Mouse (Mus musculus) intestine, embryonic 15.5 days (tissue): ENCODE data around the gene Irf4. TPM values are rescaled to one million over a fixed set of nuclear protein-coding genes. Genes with fewer than 3 reads are reported as not detected.

Experiments used
- ATAC-seq: fragments of 200-750 bp; cut with Nextera tagmentation; 2 replicates; pipeline ENCODE4 v1.8.0; 2017; ENCODE audit warnings: moderate TSS enrichment, moderate library complexity
- H3K27ac ChIP-seq: fragments of 300-500 bp; sonication (generic); 2 replicates; pipeline ENCODE4 v1.5.1; 2015; ENCODE audit warnings: mild to moderate bottlenecking, inconsistent platforms
- H3K27me3 ChIP-seq: fragments of 300-500 bp; sonication (generic); replicated peaks from 2 replicates; pipeline ENCODE4 v1.6.1; 2015; ENCODE audit warnings: inconsistent platforms
- H3K36me3 ChIP-seq: fragments of 300-500 bp; sonication (generic); 2 replicates; pipeline ENCODE4 v1.6.1; 2015; ENCODE audit warnings: inconsistent platforms
- H3K4me1 ChIP-seq: fragments of 300-500 bp; sonication (generic); replicated peaks from 2 replicates; pipeline ENCODE4 v1.6.1; 2015; ENCODE audit warnings: inconsistent platforms
- H3K4me2 ChIP-seq: fragments of 300-500 bp; sonication (generic); replicated peaks from 2 replicates; pipeline ENCODE4 v1.6.1; 2015; ENCODE audit warnings: mild to moderate bottlenecking, inconsistent platforms
- H3K4me3 ChIP-seq: fragments of 300-500 bp; sonication (generic); replicated peaks from 2 replicates; pipeline ENCODE4 v1.5.1; 2015; ENCODE audit warnings: inconsistent platforms
- H3K9ac ChIP-seq: fragments of 300-500 bp; sonication (generic); 2 replicates; pipeline ENCODE4 v1.6.1; 2015; ENCODE audit warnings: inconsistent platforms
- H3K9me3 ChIP-seq: fragments of 300-500 bp; sonication (generic); 2 replicates; pipeline ENCODE4 v1.6.1; 2016; ENCODE audit warnings: inconsistent platforms
- WGBS: fragments of 180-500 bp; shearing (Covaris S2); methylation state at CpG from one replicate; pipeline ENCODE4 v1.1.7; 2015; 5-methylcytosine and 5-hydroxymethylcytosine counted together
- polyA plus RNA-seq: library from polyadenylated mRNA; unstranded; fragments of >200 nt; fragmentation: Nextera tagmentation; extraction: Ambion mirVana; gene quantifications from 2 replicates; pipeline ENCODE4 v1.2.1, GENCODE M21; 2015

Gene Irf4
- polyA plus RNA-seq, 1 experiment from 2014 or later, result 0.18 TPM

- H3K27me3 ChIP-seq, result peaks cover 13% of the 10 kb centered on the region
- WGBS, result 75% methylated on average over 9 of the region's 9 CpGs
- no peak overlapping the region for H3K27ac ChIP-seq
- no peak overlapping the region for H3K9ac ChIP-seq
- no peaks in the 10 kb centered on the region for H3K9me3 ChIP-seq
- H3K4me3 ChIP-seq, result no peak overlapping the region
- no peak for ATAC-seq
- no peaks in the 10 kb centered on the region for H3K36me3 ChIP-seq
- H3K4me2 ChIP-seq, result no peak overlapping the region
- H3K4me1 ChIP-seq, result no peaks in the 10 kb centered on the region
Observed at GRCm38 (mm10) chr13:30755998-30756639, 7.1 kb downstream of the Irf4 start.

- Histone ChIP-seq H3K9ac (no peak overlapping the region), H3K4me2 (no peak overlapping the region), H3K9me3 (no peaks in the 10 kb centered on the region), H3K36me3 (no peaks in the 10 kb centered on the region), H3K4me1 (no peaks in the 10 kb centered on the region), H3K4me3 (no peak overlapping the region), H3K27ac (no peak overlapping the region), H3K27me3 (peaks cover 5% of the 10 kb centered on the region; the same call in 1 of the 2 replicates)
- 81% methylated on average over 14 of the region's 14 CpGs for WGBS
- ATAC-seq, result no peak
Observed at GRCm38 (mm10) chr13:30757264-30757900, 8.4 kb downstream of the Irf4 start.

GRCm38 (mm10) chr13:30758789-30759381 lies 9.9 kb downstream of the Irf4 start:
- H3K4me1 ChIP-seq, result no peaks in the 10 kb centered on the region
- no peak overlapping the region for H3K9ac ChIP-seq
- no peaks in the 10 kb centered on the region for H3K9me3 ChIP-seq
- H3K27ac ChIP-seq, result no peak overlapping the region
- 62% methylated on average over 11 of the region's 11 CpGs for WGBS
- no peak overlapping the region for H3K4me3 ChIP-seq
- no peak overlapping the region for H3K4me2 ChIP-seq
- H3K27me3 ChIP-seq, result no peaks in the 10 kb centered on the region
- no peak for ATAC-seq
- H3K36me3 ChIP-seq, result no peaks in the 10 kb centered on the region

- Histone ChIP-seq H3K36me3 (no peaks in the 10 kb centered on the region), H3K9me3 (no peaks in the 10 kb centered on the region), H3K27ac (no peak overlapping the region), H3K4me3 (no peak overlapping the region), H3K4me1 (no peaks in the 10 kb centered on the region), H3K4me2 (no peak overlapping the region), H3K27me3 (no peaks in the 10 kb centered on the region), H3K9ac (no peak overlapping the region)
- 74% methylated on average over 3 of the region's 3 CpGs for WGBS
- no peak for ATAC-seq
Observed at GRCm38 (mm10) chr13:30760374-30761090, 11.5 kb downstream of the Irf4 start.

- H3K4me3 ChIP-seq, result no peak overlapping the region
- H3K4me2 ChIP-seq, result no peak overlapping the region
- H3K9me3 ChIP-seq, result no peaks in the 10 kb centered on the region
- H3K36me3 ChIP-seq, result no peaks in the 10 kb centered on the region
- H3K4me1 ChIP-seq, result no peaks in the 10 kb centered on the region
- 80% methylated on average over 8 of the region's 8 CpGs for WGBS
- H3K9ac ChIP-seq, result no peak overlapping the region
- no peak for ATAC-seq
- no peaks in the 10 kb centered on the region for H3K27me3 ChIP-seq
- no peak overlapping the region for H3K27ac ChIP-seq
Observed at GRCm38 (mm10) chr13:30761151-30761631, 12.2 kb downstream of the Irf4 start.

GRCm38 (mm10) chr13:30762224-30762623 lies 13.2 kb downstream of the Irf4 start:
- H3K36me3 ChIP-seq, result no peaks in the 10 kb centered on the region
- no peak for ATAC-seq
- H3K27ac ChIP-seq, result no peak overlapping the region
- no peak overlapping the region for H3K4me3 ChIP-seq
- no peaks in the 10 kb centered on the region for H3K9me3 ChIP-seq
- no peaks in the 10 kb centered on the region for H3K27me3 ChIP-seq
- no peak overlapping the region for H3K4me2 ChIP-seq
- no peaks in the 10 kb centered on the region for H3K4me1 ChIP-seq
- 87% methylated on average over 4 of the region's 4 CpGs for WGBS
- H3K9ac ChIP-seq, result no peak overlapping the region

- Histone ChIP-seq H3K27me3 (no peaks in the 10 kb centered on the region), H3K9ac (no peak overlapping the region), H3K4me2 (no peak overlapping the region), H3K4me3 (no peak overlapping the region), H3K27ac (no peak overlapping the region), H3K9me3 (no peaks in the 10 kb centered on the region), H3K36me3 (no peaks in the 10 kb centered on the region), H3K4me1 (no peaks in the 10 kb centered on the region)
- ATAC-seq, result no peak
- 62% methylated on average over 8 of the region's 8 CpGs for WGBS
Observed at GRCm38 (mm10) chr13:30764014-30764740, 15.2 kb downstream of the Irf4 start.

- no peaks in the 10 kb centered on the region for H3K9me3 ChIP-seq
- H3K4me1 ChIP-seq, result no peaks in the 10 kb centered on the region
- ATAC-seq, result no peak
- no peak overlapping the region for H3K9ac ChIP-seq
- no peak overlapping the region for H3K4me3 ChIP-seq
- H3K36me3 ChIP-seq, result no peaks in the 10 kb centered on the region
- H3K4me2 ChIP-seq, result no peak overlapping the region
- 75% methylated on average over 5 of the region's 5 CpGs for WGBS
- H3K27me3 ChIP-seq, result no peaks in the 10 kb centered on the region
- H3K27ac ChIP-seq, result no peak overlapping the region
Observed at GRCm38 (mm10) chr13:30765906-30766305, 16.9 kb downstream of the Irf4 start.

- 88% methylated on average over 5 of the region's 5 CpGs for WGBS
- Histone ChIP-seq H3K9ac (no peak overlapping the region), H3K27ac (no peak overlapping the region), H3K4me3 (no peak overlapping the region), H3K4me1 (no peaks in the 10 kb centered on the region), H3K9me3 (no peaks in the 10 kb centered on the region), H3K36me3 (no peaks in the 10 kb centered on the region), H3K27me3 (no peaks in the 10 kb centered on the region), H3K4me2 (no peak overlapping the region)
- ATAC-seq, result no peak
Observed at GRCm38 (mm10) chr13:30766636-30767476, 17.8 kb downstream of the Irf4 start.

GRCm38 (mm10) chr13:30767477-30768127 lies 18.6 kb downstream of the Irf4 start:
- 80% methylated on average over 6 of the region's 6 CpGs for whole genome bisulfite sequencing
- H3K4me2 ChIP-seq, result no peak overlapping the region
- H3K4me3 ChIP-seq, result no peak overlapping the region
- no peak overlapping the region for H3K27ac ChIP-seq
- no peaks in the 10 kb centered on the region for H3K27me3 ChIP-seq
- H3K9me3 ChIP-seq, result no peaks in the 10 kb centered on the region
- no peak for ATAC-seq
- H3K9ac ChIP-seq, result no peak overlapping the region
- H3K36me3 ChIP-seq, result no peaks in the 10 kb centered on the region
- no peaks in the 10 kb centered on the region for H3K4me1 ChIP-seq

- H3K9ac ChIP-seq, result no peak overlapping the region
- H3K27ac ChIP-seq, result no peak overlapping the region
- no peak for ATAC-seq
- no peaks in the 10 kb centered on the region for H3K4me1 ChIP-seq
- H3K9me3 ChIP-seq, result no peaks in the 10 kb centered on the region
- no peaks in the 10 kb centered on the region for H3K36me3 ChIP-seq
- H3K4me2 ChIP-seq, result no peak overlapping the region
- no peaks in the 10 kb centered on the region for H3K27me3 ChIP-seq
- H3K4me3 ChIP-seq, result no peak overlapping the region
- 80% methylated on average over 2 of the region's 2 CpGs for WGBS
Observed at GRCm38 (mm10) chr13:30776021-30776420, 27.0 kb downstream of the Irf4 start.
